Mouse (Mus musculus): ENCODE data around the gene Zxdc.

The Zxdc gene

GRCm38 (mm10) chr6:90377708-90378107 is 8.4 kb downstream of the Zxdc start:
- DNase-seq (ENCODE audit: low spot score) = no peak

GRCm38 (mm10) chr6:90381465-90381864 is 12.2 kb downstream of the Zxdc start:
- no peak for DNase-seq (ENCODE audit: low spot score)

- DNase-seq (ENCODE audit: low spot score) = no peak
Observed at GRCm38 (mm10) chr6:90390629-90391028, 21.3 kb downstream of the Zxdc start.

GRCm38 (mm10) chr6:90393948-90394347 is 24.7 kb downstream of the Zxdc start:
- DNase-seq (ENCODE audit: low spot score) = no peak

- DNase-seq (ENCODE audit: low spot score) = no peak
Observed at GRCm38 (mm10) chr6:90395751-90396150, 26.5 kb downstream of the Zxdc start.

- DNase-seq (ENCODE audit: low spot score) = no peak
Observed at GRCm38 (mm10) chr6:90397291-90397690, 28.0 kb downstream of the Zxdc start.

- DNase-seq (ENCODE audit: low spot score) = no peak
Observed at GRCm38 (mm10) chr6:90408632-90409031, 39.3 kb downstream of the Zxdc start.

- DNase-seq (ENCODE audit: low spot score) = no peak
Observed at GRCm38 (mm10) chr6:90410972-90411371, 41.7 kb downstream of the Zxdc start.

- no peak for DNase-seq (ENCODE audit: low spot score)
Observed at GRCm38 (mm10) chr6:90411926-90412325, 42.6 kb downstream of the Zxdc start.

- DNase-seq (ENCODE audit: low spot score) = peak; percentile 91
Observed at GRCm38 (mm10) chr6:90422565-90422964, 53.3 kb downstream of the Zxdc start.

GRCm38 (mm10) chr6:90425361-90425760 is 56.1 kb downstream of the Zxdc start:
- DNase-seq (ENCODE audit: low spot score) = no peak

GRCm38 (mm10) chr6:90426003-90426402 is 56.7 kb downstream of the Zxdc start:
- no peak for DNase-seq (ENCODE audit: low spot score)

- DNase-seq (ENCODE audit: low spot score) = peak; percentile 88
Observed at GRCm38 (mm10) chr6:90428380-90428974, 59.2 kb downstream of the Zxdc start, which contains the start of gene Cfap100. Gene Cfap100, minus strand, starts transcription at chr6:90428797.

- DNase-seq (ENCODE audit: low spot score) = no peak
Observed at GRCm38 (mm10) chr6:90429911-90430310, 60.6 kb downstream of the Zxdc start.

GRCm38 (mm10) chr6:90431487-90431886 is 62.2 kb downstream of the Zxdc start:
- no peak for DNase-seq (ENCODE audit: low spot score)

GRCm38 (mm10) chr6:90434687-90435086 is 65.4 kb downstream of the Zxdc start:
- no peak for DNase-seq (ENCODE audit: low spot score)

- peak; percentile 89 for DNase-seq (ENCODE audit: low spot score)
Observed at GRCm38 (mm10) chr6:90435195-90435618, 65.9 kb downstream of the Zxdc start.

GRCm38 (mm10) chr6:90436192-90436907 is 67.1 kb downstream of the Zxdc start:
- DNase-seq (ENCODE audit: low spot score) = no peak

GRCm38 (mm10) chr6:90437041-90437440 is 67.7 kb downstream of the Zxdc start:
- DNase-seq (ENCODE audit: low spot score) = no peak

GRCm38 (mm10) chr6:90446883-90447282 is 77.6 kb downstream of the Zxdc start:
- no peak for DNase-seq (ENCODE audit: low spot score)

GRCm38 (mm10) chr6:90450179-90450578 is 80.9 kb downstream of the Zxdc start:
- DNase-seq (ENCODE audit: low spot score) = peak; percentile 89

GRCm38 (mm10) chr6:90450697-90451096 is 81.4 kb downstream of the Zxdc start:
- no peak for DNase-seq (ENCODE audit: low spot score)

- DNase-seq (ENCODE audit: low spot score) = no peak
Observed at GRCm38 (mm10) chr6:90451512-90451911, 82.2 kb downstream of the Zxdc start.

GRCm38 (mm10) chr6:90452603-90453002 is 83.3 kb downstream of the Zxdc start:
- DNase-seq (ENCODE audit: low spot score) = no peak
